Mouse (Mus musculus) embryonic fibroblast, embryonic 13.5 days (primary cell): ENCODE results near the gene Anks1b. TPM values are rescaled to one million over a fixed set of nuclear protein-coding genes. Genes with fewer than 3 reads are reported as not detected.
A peak's percentile ranks its signal among the peaks of the same experiment; 100 is the strongest.

Experiments
- H3K27ac ChIP-seq: 2 replicates; pipeline ENCODE4 v1.5.1; 2012; ENCODE audit warnings: low read length, control low read depth, inconsistent platforms; ENCODE audit not compliant: insufficient read depth
- H3K4me1 ChIP-seq: 2 replicates; pipeline ENCODE4 v1.6.1; 2011; ENCODE audit warnings: low read length; ENCODE audit not compliant: control insufficient read depth, insufficient read depth
- H3K4me3 ChIP-seq: 2 replicates; pipeline ENCODE4 v1.5.1; 2011; ENCODE audit warnings: mild to moderate bottlenecking, control low read depth, low read length; ENCODE audit not compliant: insufficient read depth
- CTCF ChIP-seq: IDR thresholded peaks from 2 replicates; pipeline ENCODE4 v1.5.1; 2011; ENCODE audit warnings: mild to moderate bottlenecking, control low read depth, low read length, moderate library complexity, borderline replicate concordance; ENCODE audit not compliant: insufficient read depth
- POLR2A ChIP-seq: IDR thresholded peaks from 2 replicates; pipeline ENCODE4 v1.6.1; 2011; ENCODE audit warnings: low read depth, mild to moderate bottlenecking, control low read depth, low read length, moderate library complexity
- polyA plus RNA-seq: library from polyadenylated mRNA; stranded (reverse); fragments of >200 nt; gene quantifications from 2 replicates; pipeline ENCODE4 v1.2.4, GENCODE M21; 2011; ENCODE audit warnings: low read depth; ENCODE audit not compliant: missing spikeins, insufficient read length

The Anks1b gene
- polyA plus RNA-seq, 1 experiment = 6.3 TPM

GRCm38 (mm10) chr10:90947043-90947442 is 1073.7 kb downstream of the Anks1b start:
- TF ChIP-seq POLR2A = no peak
- no peak for TF ChIP-seq CTCF
- no peak overlapping the region for H3K4me3 ChIP-seq
- no peak overlapping the region for H3K27ac ChIP-seq
- no peaks in the 10 kb centered on the region for H3K4me1 ChIP-seq

GRCm38 (mm10) chr10:90947608-90948373 is 1074.5 kb downstream of the Anks1b start:
- TF ChIP-seq CTCF = no peak
- no peak for TF ChIP-seq POLR2A
- Histone ChIP-seq H3K4me3 (no peak overlapping the region), H3K4me1 (no peaks in the 10 kb centered on the region), H3K27ac (no peak overlapping the region)

- no peak overlapping the region for H3K4me3 ChIP-seq
- no peak overlapping the region for H3K27ac ChIP-seq
- H3K4me1 ChIP-seq = no peaks in the 10 kb centered on the region
- TF ChIP-seq POLR2A (no peak), CTCF (no peak)
Measured at GRCm38 (mm10) chr10:90953103-90953709, 1079.9 kb downstream of the Anks1b start.

GRCm38 (mm10) chr10:90953821-90954220 is 1080.5 kb downstream of the Anks1b start:
- no peak overlapping the region for H3K4me3 ChIP-seq
- TF ChIP-seq POLR2A = no peak
- TF ChIP-seq CTCF = no peak
- no peaks in the 10 kb centered on the region for H3K4me1 ChIP-seq
- H3K27ac ChIP-seq = no peak overlapping the region

- Histone ChIP-seq H3K4me3 (no peak overlapping the region), H3K27ac (no peak overlapping the region), H3K4me1 (peaks cover 8% of the 10 kb centered on the region)
- no peak for TF ChIP-seq POLR2A
Measured at GRCm38 (mm10) chr10:90960374-90960773, 1087.1 kb downstream of the Anks1b start.

- TF ChIP-seq CTCF (no peak), POLR2A (no peak)
- peaks cover 18% of the 10 kb centered on the region for H3K4me1 ChIP-seq
- H3K27ac ChIP-seq = peak overlapping the region; percentile 77; the same call in 1 of the 2 replicates
- no peak overlapping the region for H3K4me3 ChIP-seq
Measured at GRCm38 (mm10) chr10:90964511-90964910, 1091.2 kb downstream of the Anks1b start.

- Histone ChIP-seq H3K4me1 (peaks cover 18% of the 10 kb centered on the region), H3K27ac (peak overlapping the region; percentile 87), H3K4me3 (no peak overlapping the region)
- TF ChIP-seq CTCF (no peak), POLR2A (no peak)
Measured at GRCm38 (mm10) chr10:90965671-90966315, 1092.5 kb downstream of the Anks1b start.

GRCm38 (mm10) chr10:90966821-90967220 is 1093.5 kb downstream of the Anks1b start:
- Histone ChIP-seq H3K4me3 (no peak overlapping the region), H3K27ac (peak overlapping the region; percentile 87), H3K4me1 (peaks cover 18% of the 10 kb centered on the region)
- TF ChIP-seq CTCF (no peak), POLR2A (no peak)

GRCm38 (mm10) chr10:90968247-90968646 is 1094.9 kb downstream of the Anks1b start:
- no peak for TF ChIP-seq POLR2A
- no peak for TF ChIP-seq CTCF
- H3K27ac ChIP-seq = no peak overlapping the region

More at GRCm38 (mm10) chr10:90968247-90968646, 1094.9 kb downstream of the Anks1b start:
- Histone ChIP-seq H3K4me1 (peaks cover 18% of the 10 kb centered on the region), H3K4me3 (no peak overlapping the region)
